Mouse (Mus musculus) yolk sac, embryonic 10.5 days (tissue): Measurements from ENCODE around the gene Ttyh1.

ENCODE experiments used
- DNase-seq: peaks from one replicate; pipeline ENCODE4 v3.0.0-alpha.2; 2017; ENCODE audit warnings: low spot score

Ttyh1 gene

DNA sequence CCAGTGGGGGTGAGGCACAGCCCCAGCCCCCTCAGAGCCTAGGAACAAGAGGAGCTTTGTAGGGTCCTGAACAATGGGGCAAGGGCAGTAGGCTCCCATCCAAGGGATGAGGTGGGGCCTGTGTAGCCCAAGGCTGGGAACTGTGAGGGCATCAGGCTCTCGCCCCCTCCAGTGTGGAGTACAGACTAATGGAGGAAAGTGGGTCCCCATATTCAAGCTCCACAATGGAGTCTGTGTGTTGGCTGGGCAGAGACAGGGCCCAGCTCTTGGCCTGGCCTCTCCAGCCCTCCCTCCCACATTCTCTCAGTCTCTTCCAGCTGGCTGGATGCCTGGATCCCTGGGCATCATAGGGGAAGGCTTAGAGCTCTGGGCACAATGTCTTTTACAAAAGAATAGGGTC, 4.5 kb downstream of the Ttyh1 start:
- DNase-seq = no peak

DNA sequence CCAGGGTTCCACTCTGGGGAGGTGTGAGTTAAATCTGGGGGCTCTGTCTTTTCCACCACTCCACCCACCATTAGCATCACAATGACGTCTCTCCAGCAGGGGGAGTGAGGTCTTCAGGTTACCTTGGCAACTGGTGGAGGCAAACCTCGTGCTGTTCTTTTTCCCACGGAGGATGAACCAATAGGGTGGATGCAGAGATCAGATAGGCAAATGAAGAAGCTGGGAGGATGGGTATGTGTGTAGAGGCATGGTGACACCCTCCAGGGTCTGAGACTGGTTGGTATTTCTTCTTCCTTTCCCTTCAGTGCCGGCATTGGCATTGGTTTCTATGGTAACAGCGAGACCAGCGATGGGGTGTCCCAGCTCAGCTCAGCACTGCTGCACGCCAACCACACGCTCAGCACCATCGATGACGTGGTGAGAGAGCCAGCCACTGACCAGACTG, 5.1 kb downstream of the Ttyh1 start:
- DNase-seq = no peak

DNA sequence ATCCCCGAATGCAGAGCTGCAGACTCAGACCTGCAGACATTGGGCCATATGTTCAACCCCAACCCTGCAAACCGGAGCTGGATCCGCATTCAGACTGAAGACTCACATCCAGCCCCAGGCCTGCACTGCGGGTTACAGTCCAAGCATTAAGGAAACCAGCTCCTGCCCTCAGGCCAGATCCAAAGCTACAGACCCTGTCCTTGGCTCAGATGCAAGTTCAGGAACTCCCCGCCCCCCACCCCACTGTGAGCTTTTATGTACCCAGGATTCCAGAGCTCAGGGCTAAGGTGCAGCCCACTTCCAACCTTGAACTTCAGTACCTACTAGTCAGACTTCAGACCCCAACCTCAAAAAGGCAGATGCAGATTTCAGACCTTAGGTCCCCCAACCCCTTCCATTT, 5.6 kb downstream of the Ttyh1 start:
- DNase-seq = no peak

DNA sequence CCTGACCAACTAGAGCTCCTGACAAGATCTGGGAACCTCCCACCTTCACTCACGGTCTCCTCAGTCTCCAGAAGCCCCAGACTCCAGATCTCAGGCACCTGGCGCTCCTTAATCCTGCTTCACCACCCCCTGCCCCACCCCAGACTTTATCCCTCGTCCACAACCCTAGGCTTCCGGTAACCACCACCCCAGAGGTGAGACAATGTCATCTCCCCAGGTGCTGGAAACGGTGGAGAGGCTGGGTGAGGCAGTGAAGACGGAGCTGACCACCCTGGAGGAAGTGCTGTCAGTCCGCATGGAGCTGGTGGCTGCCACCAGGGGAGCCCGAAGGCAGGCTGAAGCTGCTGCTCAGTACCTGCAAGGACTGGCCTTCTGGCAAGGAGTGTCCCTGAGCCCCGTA, 6.1 kb downstream of the Ttyh1 start:
- DNase-seq = no peak

GRCm38 (mm10) chr7:4126992-4127785, 8.0 kb downstream of the Ttyh1 start:
- DNase-seq = no peak

DNA sequence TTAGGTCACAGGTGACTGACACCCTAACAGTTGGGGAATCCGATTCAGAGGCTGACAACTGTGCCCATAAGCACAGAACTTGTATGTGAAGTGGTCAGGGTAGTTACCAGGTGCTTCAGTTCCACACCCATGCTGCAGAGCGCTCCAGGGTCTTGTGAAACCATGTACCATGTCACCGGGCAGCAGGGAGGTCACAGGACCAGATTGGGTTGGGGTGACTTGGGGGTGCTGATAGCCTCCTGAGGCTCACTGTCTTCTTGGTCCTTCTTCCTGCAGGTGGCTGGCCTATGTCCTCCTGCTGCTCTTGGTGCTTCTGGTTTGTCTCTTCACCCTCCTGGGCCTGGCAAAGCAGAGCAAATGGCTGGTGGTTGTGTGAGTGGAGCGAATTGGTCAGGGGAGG, 8.7 kb downstream of the Ttyh1 start:
- DNase-seq = no peak

DNA sequence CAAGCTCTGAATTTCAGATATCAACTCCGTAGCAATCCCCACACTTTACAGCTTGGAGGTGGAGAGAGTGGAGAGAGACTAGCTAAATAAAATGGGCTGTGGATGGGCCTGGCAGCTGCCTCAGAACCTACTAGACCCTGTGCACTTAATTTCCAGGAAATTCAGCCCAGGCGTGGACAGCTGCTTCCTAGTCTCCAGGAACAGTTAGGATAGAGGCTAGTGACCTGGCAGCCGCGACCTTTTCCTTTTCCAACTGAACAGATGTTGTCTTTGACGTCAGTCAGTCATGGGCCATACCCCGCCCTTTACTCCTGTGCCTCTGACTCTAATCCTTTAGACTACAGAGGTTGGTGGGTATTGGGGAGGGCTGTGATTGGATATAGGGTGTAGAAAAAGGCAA, 9.7 kb downstream of the Ttyh1 start:
- DNase-seq = no peak

GRCm38 (mm10) chr7:4130686-4131452, 11.7 kb downstream of the Ttyh1 start:
- DNase-seq = peak; percentile 62

GRCm38 (mm10) chr7:4131964-4132363, 12.8 kb downstream of the Ttyh1 start:
- no peak for DNase-seq

DNA sequence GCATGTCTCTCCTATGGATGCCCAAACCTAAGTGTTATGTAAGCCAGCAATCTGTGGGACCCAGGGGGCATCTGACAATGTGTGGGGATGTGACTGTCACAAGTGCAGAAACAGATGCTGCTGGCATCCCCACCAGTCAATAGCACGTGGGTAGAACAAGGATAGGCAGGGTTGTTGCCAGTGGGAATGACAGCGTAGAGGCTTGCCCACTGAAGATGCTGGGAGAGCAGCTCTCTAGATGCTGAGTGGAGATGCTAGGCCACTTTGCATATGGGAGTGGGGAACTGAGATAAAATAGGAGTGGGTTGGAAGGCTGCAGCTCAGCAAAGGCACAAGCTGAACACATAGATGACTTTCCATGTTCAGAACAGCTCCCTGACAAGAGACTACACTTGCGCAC, 13.4 kb downstream of the Ttyh1 start:
- DNase-seq = no peak

DNA sequence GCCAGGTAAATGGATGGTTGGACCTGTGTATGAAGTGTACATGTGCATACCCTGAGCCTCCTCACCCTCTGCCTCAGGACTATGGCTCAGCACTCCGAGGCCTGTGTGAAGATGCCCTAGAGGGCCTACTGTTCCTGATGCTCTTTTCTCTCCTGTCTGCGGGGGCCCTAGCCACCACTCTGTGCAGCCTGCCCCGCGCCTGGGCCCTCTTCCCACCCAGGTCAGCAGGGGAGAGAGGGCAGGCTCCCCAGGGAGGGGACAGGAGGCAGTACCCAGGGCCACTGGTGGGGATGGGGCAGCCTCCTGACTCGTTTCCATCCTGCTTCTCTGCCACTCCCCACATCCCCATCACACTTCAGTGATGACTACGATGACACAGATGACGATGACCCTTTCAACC, 13.8 kb downstream of the Ttyh1 start:
- no peak for DNase-seq

DNA sequence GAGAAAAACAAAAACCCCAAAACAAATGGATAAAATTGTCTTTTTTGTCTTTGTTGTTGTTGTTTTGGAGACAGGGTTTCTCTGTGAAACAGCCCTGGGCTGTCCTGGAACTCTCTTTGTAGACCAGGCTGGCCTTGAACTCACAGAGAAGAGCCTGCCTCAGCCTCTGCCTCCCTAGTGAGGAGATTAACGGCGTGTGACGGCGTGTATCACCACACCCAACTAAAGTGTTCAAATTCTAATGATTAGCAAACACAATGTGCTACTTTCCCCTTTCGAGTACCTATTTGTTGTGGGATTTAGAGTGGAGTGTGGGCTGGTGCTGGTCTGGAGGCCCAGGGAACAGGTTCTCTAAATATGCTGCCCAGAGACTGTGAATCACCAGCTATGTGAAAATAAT, 15.7 kb downstream of the Ttyh1 start:
- no peak for DNase-seq

DNA sequence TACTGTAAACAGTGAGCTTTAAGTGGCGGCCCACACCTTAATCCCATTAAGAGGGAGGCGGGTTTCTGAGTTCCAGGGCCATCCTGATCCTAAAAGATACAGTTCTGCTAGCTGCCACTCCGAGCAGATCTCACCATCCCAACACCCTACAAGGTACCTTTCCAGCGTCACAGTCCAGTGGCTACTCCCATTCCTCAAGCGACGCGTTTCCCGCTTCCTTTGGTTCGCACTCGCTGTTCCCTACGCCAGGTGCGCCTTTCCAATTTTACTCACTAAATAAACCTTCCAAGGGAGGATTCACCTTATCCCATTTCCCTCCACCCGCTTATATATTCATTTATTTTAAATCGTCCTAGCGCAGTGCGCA, 17.2 kb downstream of the Ttyh1 start:
- no peak for DNase-seq

- DNase-seq = peak; percentile 98
Measured at GRCm38 (mm10) chr7:4136771-4137531, 17.7 kb downstream of the Ttyh1 start, which contains the start of gene Leng8. TSS of gene Leng8 (plus strand) at chr7:4137039.

- DNase-seq = no peak
Measured at GRCm38 (mm10) chr7:4137746-4138145, 18.5 kb downstream of the Ttyh1 start.

GRCm38 (mm10) chr7:4138181-4138580, 19.0 kb downstream of the Ttyh1 start:
- DNase-seq = no peak

- no peak for DNase-seq
Measured at GRCm38 (mm10) chr7:4138671-4139070, 19.5 kb downstream of the Ttyh1 start.

DNA sequence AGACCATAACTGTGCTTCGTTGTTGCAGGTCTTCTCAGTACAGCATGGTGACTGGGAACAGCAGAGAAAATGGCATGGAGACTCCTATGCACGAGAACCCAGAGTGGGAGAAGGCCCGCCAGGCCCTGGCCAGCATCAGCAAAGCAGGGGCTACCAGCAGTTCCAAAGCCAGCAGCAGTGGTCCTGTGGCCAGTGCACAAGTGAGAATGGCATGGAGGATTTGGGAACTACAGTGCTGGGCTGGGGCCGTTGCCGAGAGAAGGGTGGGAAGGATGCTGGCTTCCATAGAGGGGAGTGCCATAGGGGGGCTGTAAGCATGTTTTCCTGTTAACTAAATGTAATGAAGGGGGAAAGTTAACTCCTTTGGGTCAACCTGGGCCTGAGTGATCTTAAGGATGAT, 20.2 kb downstream of the Ttyh1 start:
- no peak for DNase-seq

DNA sequence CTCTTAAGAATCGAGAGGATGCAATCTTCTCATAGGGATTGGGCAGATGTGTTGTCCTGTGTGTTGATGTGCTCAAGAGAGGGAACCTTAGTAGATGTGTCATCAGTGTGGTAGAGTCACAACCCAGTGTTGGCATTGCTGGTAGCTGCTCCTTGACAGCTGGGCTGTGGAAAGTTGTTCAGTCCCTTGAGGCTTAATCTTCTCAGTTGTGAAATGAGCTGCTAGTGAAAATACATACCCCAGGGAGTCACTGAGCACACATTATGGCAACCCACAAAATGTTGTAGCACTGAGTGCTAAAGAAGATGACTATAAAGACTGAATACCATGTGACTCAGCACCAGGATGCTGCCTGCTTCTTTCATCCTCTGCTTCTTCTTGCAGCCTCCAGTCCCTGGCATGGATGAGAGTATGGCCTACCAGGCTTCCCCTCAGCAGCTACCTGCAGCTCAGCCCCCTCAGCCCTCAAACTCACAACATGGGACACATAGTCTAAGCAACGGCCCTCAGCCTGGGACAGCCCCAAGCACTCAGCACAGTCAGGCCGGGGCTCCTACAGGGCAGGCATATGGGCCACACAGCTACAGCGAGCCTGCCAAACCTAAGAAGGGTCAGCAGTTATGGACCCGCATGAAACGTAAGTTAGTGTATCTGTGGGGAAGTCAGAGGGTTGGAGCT, 22.6 kb downstream of the Ttyh1 start:
- no peak for DNase-seq

GRCm38 (mm10) chr7:4142796-4143445, 23.7 kb downstream of the Ttyh1 start:
- no peak for DNase-seq

GRCm38 (mm10) chr7:4143506-4143905, 24.3 kb downstream of the Ttyh1 start:
- DNase-seq = no peak

DNA sequence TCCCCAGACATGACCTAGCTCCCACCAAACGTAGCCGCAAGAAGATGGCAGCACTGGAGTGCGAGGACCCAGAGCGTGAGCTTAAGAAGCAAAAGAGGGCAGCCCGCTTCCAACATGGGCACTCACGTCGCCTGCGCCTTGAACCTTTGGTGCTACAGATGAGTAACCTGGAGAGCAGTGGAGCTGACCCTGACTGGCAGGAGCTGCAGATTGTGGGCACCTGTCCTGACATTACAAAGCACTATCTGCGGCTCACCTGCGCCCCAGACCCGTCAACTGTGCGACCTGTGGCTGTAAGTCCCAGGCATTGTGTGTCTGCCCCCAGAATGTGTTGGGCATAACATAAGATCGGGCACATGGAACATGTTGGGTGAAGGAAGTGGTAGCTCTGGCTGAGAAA, 24.8 kb downstream of the Ttyh1 start:
- DNase-seq = no peak
